Mouse (Mus musculus) midbrain, embryonic 11.5 days (tissue): ENCODE measurements around the gene Gm7534. TPM values are rescaled to one million over a fixed set of nuclear protein-coding genes. Genes with fewer than 3 reads are reported as not detected.
"Not testable (repeated sequence)": the region's sequence is repeated elsewhere in the genome, so short reads cannot be mapped to it uniquely, and the experiment has no call there.

Experiments used
- ATAC-seq: fragments of 200-750 bp; cut with Nextera tagmentation; 2 replicates; pipeline ENCODE4 v1.8.0; 2017; ENCODE audit warnings: moderate TSS enrichment, moderate library complexity; ENCODE audit not compliant: low FRiP score
- DNase-seq: peaks from one replicate; pipeline ENCODE4 v3.0.0; 2015; ENCODE audit warnings: low spot score; ENCODE audit errors: missing footprints
- H3K27ac ChIP-seq: fragments of 300-500 bp; sonication (generic); 2 replicates; pipeline ENCODE4 v1.5.1; 2014; ENCODE audit warnings: low read depth, low read length
- H3K27me3 ChIP-seq: fragments of 300-500 bp; sonication (generic); 2 replicates; pipeline ENCODE4 v1.6.1; 2014; ENCODE audit warnings: mild to moderate bottlenecking, low read length, moderate library complexity, mixed read lengths; ENCODE audit not compliant: control insufficient read depth, insufficient read depth
- H3K36me3 ChIP-seq: fragments of 300-500 bp; sonication (generic); 2 replicates; pipeline ENCODE4 v1.6.1; 2014; ENCODE audit warnings: mild to moderate bottlenecking, low read length, moderate library complexity, mixed read lengths; ENCODE audit not compliant: control insufficient read depth, insufficient read depth
- H3K4me1 ChIP-seq: fragments of 300-500 bp; sonication (generic); 2 replicates; pipeline ENCODE4 v1.6.1; 2014; ENCODE audit warnings: low read length; ENCODE audit not compliant: control insufficient read depth, insufficient read depth
- H3K4me2 ChIP-seq: fragments of 300-500 bp; sonication (generic); 2 replicates; pipeline ENCODE4 v1.6.1; 2014; ENCODE audit warnings: mild to moderate bottlenecking, moderate library complexity
- H3K4me3 ChIP-seq: fragments of 300-500 bp; sonication (generic); 2 replicates; pipeline ENCODE4 v1.5.1; 2014; ENCODE audit warnings: low read depth, low read length
- H3K9ac ChIP-seq: fragments of 300-500 bp; sonication (generic); 2 replicates; pipeline ENCODE4 v1.6.1; 2014; ENCODE audit warnings: low read length
- H3K9me3 ChIP-seq: fragments of 300-500 bp; sonication (generic); 2 replicates; pipeline ENCODE4 v1.6.1; 2016; ENCODE audit warnings: low read length; ENCODE audit not compliant: control insufficient read depth
- WGBS: fragments of 180-500 bp; shearing (Covaris S2); extraction: QIAGEN DNeasy Blood & Tissue Kit; methylation state at CpG from one replicate; pipeline ENCODE4 v1.1.7; 2014; 5-methylcytosine and 5-hydroxymethylcytosine counted together
- polyA plus RNA-seq: library from polyadenylated mRNA; unstranded; fragments of >200 nt; fragmentation: Nextera tagmentation; extraction: Ambion mirVana; gene quantifications from 2 replicates; pipeline ENCODE4 v1.2.1, GENCODE M21; 2014

The Gm7534 gene
- polyA plus RNA-seq, 1 experiment from 2014 or later, result not detected

DNA sequence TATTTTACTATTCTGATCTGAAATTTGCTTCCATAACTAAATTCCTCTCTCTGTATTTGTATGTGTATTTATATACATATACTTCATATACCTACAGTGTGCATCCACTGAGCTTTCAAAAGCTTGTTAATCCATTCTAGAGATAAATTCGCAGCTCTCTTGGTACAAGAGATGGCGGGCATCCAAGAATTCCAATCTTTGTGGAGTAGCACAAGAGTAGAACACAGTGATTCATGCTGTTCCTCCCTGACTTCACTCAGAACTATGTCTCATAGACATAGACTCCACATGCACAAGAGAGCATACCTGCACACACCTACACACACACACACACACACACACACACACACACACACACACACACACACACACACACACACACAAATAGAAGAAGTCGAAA, 30.4 kb downstream of the Gm7534 start:
- DNase-seq, result no peak
- Histone ChIP-seq H3K9ac (no peak overlapping the region), H3K4me2 (no peak overlapping the region), H3K27ac (no peak overlapping the region), H3K9me3 (no peaks in the 10 kb centered on the region), H3K4me3 (no peak overlapping the region), H3K4me1 (no peaks in the 10 kb centered on the region), H3K36me3 (no peaks in the 10 kb centered on the region), H3K27me3 (no peaks in the 10 kb centered on the region)
- 82% methylated on average over 3 of the region's 3 CpGs for WGBS
- ATAC-seq, result no peak

GRCm38 (mm10) chr4:134166906-134167305, 35.9 kb downstream of the Gm7534 start:
- Histone ChIP-seq H3K27ac (no peak overlapping the region), H3K9me3 (no peaks in the 10 kb centered on the region), H3K4me3 (no peak overlapping the region), H3K4me1 (no peaks in the 10 kb centered on the region), H3K9ac (no peak overlapping the region), H3K36me3 (no peaks in the 10 kb centered on the region), H3K4me2 (no peak overlapping the region), H3K27me3 (no peaks in the 10 kb centered on the region)
- ATAC-seq, result no peak
- WGBS, result 94% methylated on average over 3 of the region's 3 CpGs
- no peak for DNase-seq

GRCm38 (mm10) chr4:134165548-134166465, 37.0 kb downstream of the Gm7534 start:
- H3K36me3 ChIP-seq, result no peaks in the 10 kb centered on the region

DNA sequence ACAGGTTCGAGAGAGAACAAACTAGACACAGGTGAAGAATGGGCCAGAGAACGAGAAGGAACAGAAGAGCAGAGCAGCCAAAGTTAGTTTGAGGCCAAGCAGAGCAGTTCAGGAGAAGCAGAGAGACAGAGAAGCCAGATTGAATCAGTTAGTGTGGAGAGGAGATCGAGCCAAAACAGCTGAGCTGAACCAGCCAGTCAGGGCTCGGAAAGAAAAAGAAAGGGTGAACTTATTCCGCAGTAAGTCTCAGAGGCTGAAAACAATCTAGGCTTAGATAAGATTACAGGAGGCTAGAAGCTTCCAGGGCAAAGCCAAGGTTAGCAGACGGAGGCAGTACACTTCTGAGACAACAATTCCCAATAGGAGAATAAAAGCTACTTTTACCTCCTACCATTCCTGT, 37.8 kb downstream of the Gm7534 start:
- Histone ChIP-seq H3K4me3 (no peak overlapping the region), H3K27ac (no peak overlapping the region), H3K4me1 (no peaks in the 10 kb centered on the region), H3K9ac (no peak overlapping the region), H3K36me3 (no peaks in the 10 kb centered on the region), H3K27me3 (no peaks in the 10 kb centered on the region), H3K4me2 (no peak overlapping the region), H3K9me3 (no peaks in the 10 kb centered on the region)
- WGBS, result 91% methylated on average over 6 of the region's 6 CpGs
- ATAC-seq (no peak), DNase-seq (peak; percentile 6)

More at GRCm38 (mm10) chr4:134165548-134166465, 37.0 kb downstream of the Gm7534 start:
- Histone ChIP-seq H3K9me3 (no peaks in the 10 kb centered on the region), H3K9ac (no peak overlapping the region), H3K27ac (no peak overlapping the region), H3K4me1 (no peaks in the 10 kb centered on the region), H3K4me3 (no peak overlapping the region), H3K27me3 (no peaks in the 10 kb centered on the region), H3K4me2 (no peak overlapping the region)
- ATAC-seq, result no peak
- 92% methylated on average over 3 of the region's 3 CpGs for WGBS
- DNase-seq, result peak; percentile 65

- H3K27me3 ChIP-seq, result no peaks in the 10 kb centered on the region
- WGBS, result 84% methylated on average over 5 of the region's 6 CpGs
- no peak for DNase-seq
- H3K27ac ChIP-seq, result no peak overlapping the region
- no peaks in the 10 kb centered on the region for H3K9me3 ChIP-seq
- ATAC-seq, result no peak
- H3K4me1 ChIP-seq, result no peaks in the 10 kb centered on the region
- no peaks in the 10 kb centered on the region for H3K36me3 ChIP-seq
- no peak overlapping the region for H3K4me2 ChIP-seq
- no peak overlapping the region for H3K9ac ChIP-seq
- no peak overlapping the region for H3K4me3 ChIP-seq
Observed at GRCm38 (mm10) chr4:134164591-134164990, 38.2 kb downstream of the Gm7534 start.

- not testable (repeated sequence) for H3K9ac ChIP-seq, H3K4me1 ChIP-seq, H3K36me3 ChIP-seq, H3K27me3 ChIP-seq, H3K27ac ChIP-seq, ATAC-seq, H3K9me3 ChIP-seq
- H3K4me2 ChIP-seq, result peak overlapping the region; percentile 53
- 13% methylated on average over 27 of the region's 30 CpGs for WGBS
- peak; percentile 93 for DNase-seq
- H3K4me3 ChIP-seq, result peak overlapping the region; percentile 40
Observed at GRCm38 (mm10) chr4:134160071-134160470, 42.7 kb downstream of the Gm7534 start.

- Histone ChIP-seq H3K9me3 (no peaks in the 10 kb centered on the region), H3K4me1 (no peaks in the 10 kb centered on the region), H3K36me3 (peaks cover 2% of the 10 kb centered on the region), H3K4me2 (no peak overlapping the region), H3K9ac (no peak overlapping the region), H3K27me3 (no peaks in the 10 kb centered on the region), H3K4me3 (no peak overlapping the region), H3K27ac (no peak overlapping the region)
- 88% methylated on average over 6 of the region's 6 CpGs for WGBS
- ATAC-seq (no peak), DNase-seq (peak; percentile 78)
Observed at GRCm38 (mm10) chr4:134158774-134159173, 44.0 kb downstream of the Gm7534 start.

DNA sequence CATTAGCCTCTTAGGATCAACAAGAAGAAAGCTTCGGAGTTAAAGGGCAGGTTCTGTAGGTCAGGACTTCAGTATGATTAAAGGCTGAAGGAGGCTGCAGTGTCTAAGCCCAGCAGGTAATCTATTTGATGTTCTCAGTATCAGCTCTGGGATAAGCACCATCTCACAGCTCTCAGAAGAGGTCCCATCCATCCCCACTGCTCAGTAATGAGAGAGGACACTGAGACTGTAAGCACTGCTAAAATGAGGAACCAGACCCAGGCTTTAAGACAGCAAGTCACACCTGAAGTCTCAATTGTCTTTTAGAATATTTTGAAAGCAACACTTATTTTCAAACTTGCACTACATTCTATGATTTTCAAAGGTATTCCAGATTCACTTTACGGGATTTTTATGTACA, 45.2 kb downstream of the Gm7534 start:
- Histone ChIP-seq H3K4me1 (no peaks in the 10 kb centered on the region), H3K4me3 (no peak overlapping the region), H3K27ac (no peak overlapping the region), H3K4me2 (no peak overlapping the region), H3K9me3 (no peaks in the 10 kb centered on the region), H3K9ac (no peak overlapping the region), H3K27me3 (no peaks in the 10 kb centered on the region), H3K36me3 (peaks cover 5% of the 10 kb centered on the region)
- ATAC-seq (no peak), DNase-seq (no peak)
- 82% methylated on average over 2 of the region's 2 CpGs for WGBS

DNA sequence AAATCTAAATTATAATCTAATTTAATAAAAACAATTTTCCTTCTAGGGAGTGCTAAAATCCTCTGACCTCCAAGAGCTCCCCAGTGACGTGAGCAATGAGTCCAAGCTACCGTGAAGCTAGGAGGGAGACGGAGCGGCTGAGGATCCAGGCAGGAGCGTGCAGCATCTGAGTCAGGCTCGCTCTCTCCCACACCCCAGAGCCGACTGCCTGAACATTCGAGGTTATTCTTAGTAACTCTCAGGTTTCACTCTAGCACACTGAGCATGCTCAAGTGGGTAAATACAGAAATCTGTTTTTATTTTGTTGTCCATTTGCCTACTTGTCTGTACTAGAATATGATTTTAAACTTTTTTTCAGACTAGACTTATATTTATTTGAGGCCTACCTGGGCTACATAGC, 46.1 kb downstream of the Gm7534 start:
- Histone ChIP-seq H3K36me3 (peaks cover 5% of the 10 kb centered on the region), H3K4me1 (no peaks in the 10 kb centered on the region), H3K27ac (no peak overlapping the region), H3K9ac (no peak overlapping the region), H3K4me2 (no peak overlapping the region), H3K27me3 (no peaks in the 10 kb centered on the region), H3K9me3 (no peaks in the 10 kb centered on the region), H3K4me3 (no peak overlapping the region)
- WGBS, result 78% methylated on average over 8 of the region's 8 CpGs
- ATAC-seq (no peak), DNase-seq (peak; percentile 47)
